ENCODE assay signal across 18 mouse cellular contexts in the genomic region with DNA sequence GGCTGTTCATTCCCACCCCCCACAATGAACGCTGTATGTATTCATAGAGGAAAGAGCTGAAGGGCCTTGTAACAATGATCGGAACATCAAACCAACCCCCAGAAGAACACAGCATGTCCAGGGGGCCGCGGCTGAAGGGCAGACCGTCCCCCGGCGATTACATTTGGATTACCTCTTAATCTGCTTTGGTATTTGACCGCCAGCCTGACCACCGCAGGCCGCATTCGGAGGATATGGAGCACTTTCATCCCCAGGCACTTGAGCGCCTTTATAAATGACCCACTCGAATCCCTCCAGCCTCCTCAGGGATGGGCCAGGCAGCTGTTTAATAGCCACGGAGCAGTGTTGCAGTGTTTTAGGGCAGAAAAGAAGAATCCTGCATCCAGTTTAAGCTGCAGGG. TPM values are rescaled to one million over a fixed set of nuclear protein-coding genes. Genes with fewer than 3 reads are reported as not detected.
DNase-seq lines count a peak whose midpoint lies in the region; ATAC-seq and TF ChIP-seq lines count a peak whose summit lies in the region.
"Had no signal": no experiment of that assay in that cellular context is flagged by ENCODE, and none has a peak within 500 bp of the region (broad histone marks: within the 10 kb centered on the region; RNA-seq: fewer than 3 reads in every experiment).

No protein-coding gene starts in this region.

- peak overlapping the region; percentile 26 for H3K9ac ChIP-seq in forebrain, embryonic 14.5 days (ENCODE audit: low read length)
- no peak overlapping the region for H3K9ac ChIP-seq in forebrain, postnatal 0 days
- peak overlapping the region; percentile 23; the same call in 1 of the 2 replicates for H3K9ac ChIP-seq in midbrain, embryonic 13.5 days (replicated peaks)
- H3K9ac ChIP-seq in midbrain, embryonic 14.5 days (replicated peaks; ENCODE audit: low read length) = no peak overlapping the region
- no peak overlapping the region for H3K9ac ChIP-seq in kidney, embryonic 14.5 days (ENCODE audit: low read depth, low read length)
- H3K9ac ChIP-seq: liver, embryonic 15.5 days had no signal

- no peaks in the 10 kb centered on the region for H3K9me3 ChIP-seq in forebrain, embryonic 14.5 days (replicated peaks; ENCODE audit: control insufficient read depth, low read length)
- no peaks in the 10 kb centered on the region for H3K9me3 ChIP-seq in forebrain, postnatal 0 days (ENCODE audit: low read length)
- H3K9me3 ChIP-seq in midbrain, embryonic 13.5 days = no peaks in the 10 kb centered on the region
- H3K9me3 ChIP-seq in midbrain, embryonic 14.5 days (ENCODE audit: control insufficient read depth, low read length) = no peaks in the 10 kb centered on the region
- H3K9me3 ChIP-seq in limb, embryonic 10.5 days (replicated peaks) = no peaks in the 10 kb centered on the region
- no peaks in the 10 kb centered on the region for H3K9me3 ChIP-seq in kidney, embryonic 14.5 days (ENCODE audit: control insufficient read depth, low read length)
- H3K9me3 ChIP-seq: liver, embryonic 15.5 days had no signal

- 0 out of 2 replicates have a peak, but pooled peaks cover 5% of the 10 kb centered on the region for H3K27me3 ChIP-seq in forebrain, embryonic 14.5 days (replicated peaks; ENCODE audit: control insufficient read depth, insufficient read depth, low read length)
- H3K27me3 ChIP-seq in forebrain, postnatal 0 days (ENCODE audit: insufficient read depth, low read length) = no peaks in the 10 kb centered on the region
- peaks cover 94% of the 10 kb centered on the region for H3K27me3 ChIP-seq in midbrain, embryonic 13.5 days
- peaks cover 66% of the 10 kb centered on the region for H3K27me3 ChIP-seq in midbrain, embryonic 14.5 days (ENCODE audit: control insufficient read depth, insufficient read depth, low read length)
- no peaks in the 10 kb centered on the region for H3K27me3 ChIP-seq in limb, embryonic 10.5 days (ENCODE audit: low read depth, poor library complexity, severe bottlenecking)
- no peaks in the 10 kb centered on the region for H3K27me3 ChIP-seq in kidney, embryonic 14.5 days (ENCODE audit: control insufficient read depth, insufficient read depth, low read length)
- H3K27me3 ChIP-seq: liver, embryonic 15.5 days had no signal

- H3K36me3 ChIP-seq in forebrain, embryonic 14.5 days (ENCODE audit: control insufficient read depth, insufficient read depth, low read length) = peaks cover 8% of the 10 kb centered on the region; the same call in 1 of the 2 replicates
- H3K36me3 ChIP-seq in forebrain, postnatal 0 days (ENCODE audit: insufficient read depth) = peaks cover 16% of the 10 kb centered on the region
- peaks cover 12% of the 10 kb centered on the region for H3K36me3 ChIP-seq in midbrain, embryonic 13.5 days
- H3K36me3 ChIP-seq in midbrain, embryonic 14.5 days (ENCODE audit: control insufficient read depth, insufficient read depth, low read length) = peaks cover 17% of the 10 kb centered on the region; the same call in 1 of the 2 replicates
- peaks cover 9% of the 10 kb centered on the region for H3K36me3 ChIP-seq in limb, embryonic 10.5 days
- H3K36me3 ChIP-seq in kidney, embryonic 14.5 days (ENCODE audit: control insufficient read depth, insufficient read depth, low read length) = peaks cover 5% of the 10 kb centered on the region; the same call in 1 of the 2 replicates

- no peak for ATAC-seq in forebrain, embryonic 14.5 days
- no peak for ATAC-seq in forebrain, postnatal 0 days
- ATAC-seq in midbrain, embryonic 13.5 days = peak; percentile 53; the same call in 1 of the 2 replicates
- ATAC-seq in midbrain, embryonic 14.5 days (ENCODE audit: low FRiP score, low TSS enrichment) = no peak
- no peak for ATAC-seq in kidney, embryonic 14.5 days (ENCODE audit: low FRiP score, low TSS enrichment)
- ATAC-seq: lung, postnatal 0 days had no signal

- no peak for TF ChIP-seq CTCF in forebrain, postnatal 0 days (IDR thresholded peaks at IDR 0.05; ENCODE audit: low read depth)

- WGBS in forebrain, embryonic 14.5 days = 7% methylated on average over 14 of the region's 14 CpGs
- 21% methylated on average over 14 of the region's 14 CpGs for WGBS in forebrain, postnatal 0 days
- WGBS in midbrain, embryonic 13.5 days = 7% methylated on average over 14 of the region's 14 CpGs
- 7% methylated on average over 14 of the region's 14 CpGs for WGBS in midbrain, embryonic 14.5 days
- 32% methylated on average over 14 of the region's 14 CpGs for WGBS in limb, embryonic 10.5 days
- WGBS in kidney, embryonic 14.5 days = 55% methylated on average over 14 of the region's 14 CpGs

- H3K27ac ChIP-seq in forebrain, embryonic 14.5 days (ENCODE audit: low read depth, low read length) = no peak overlapping the region
- no peak overlapping the region for H3K27ac ChIP-seq in forebrain, postnatal 0 days (ENCODE audit: low read depth, low read length)
- H3K27ac ChIP-seq in midbrain, embryonic 13.5 days = no peak overlapping the region
- H3K27ac ChIP-seq in midbrain, embryonic 14.5 days (replicated peaks; ENCODE audit: low read depth, low read length) = no peak overlapping the region
- H3K27ac ChIP-seq in limb, embryonic 10.5 days = 0 out of 2 replicates have a peak overlapping the region, but pooled peaks have one; percentile 2
- no peak overlapping the region for H3K27ac ChIP-seq in kidney, embryonic 14.5 days (ENCODE audit: low read depth, low read length)
- H3K27ac ChIP-seq: kidney, postnatal 0 days; left cerebral cortex, adult 2 months; liver, embryonic 15.5 days had no signal

- no peak overlapping the region for H3K4me3 ChIP-seq in forebrain, embryonic 14.5 days (ENCODE audit: low read depth, low read length)
- H3K4me3 ChIP-seq in forebrain, postnatal 0 days (ENCODE audit: low read depth, low read length) = no peak overlapping the region
- H3K4me3 ChIP-seq in midbrain, embryonic 13.5 days (replicated peaks) = no peak overlapping the region
- no peak overlapping the region for H3K4me3 ChIP-seq in midbrain, embryonic 14.5 days (replicated peaks; ENCODE audit: low read depth, low read length)
- H3K4me3 ChIP-seq in limb, embryonic 10.5 days = no peak overlapping the region
- no peak overlapping the region for H3K4me3 ChIP-seq in kidney, embryonic 14.5 days (ENCODE audit: low read length)
- H3K4me3 ChIP-seq: left cerebral cortex, adult 2 months; liver, embryonic 15.5 days had no signal

- H3K4me1 ChIP-seq in forebrain, embryonic 14.5 days (ENCODE audit: control insufficient read depth, insufficient read depth, low read length) = 0 out of 2 replicates have a peak, but pooled peaks cover 7% of the 10 kb centered on the region
- H3K4me1 ChIP-seq in forebrain, postnatal 0 days (ENCODE audit: insufficient read depth) = no peaks in the 10 kb centered on the region
- H3K4me1 ChIP-seq in midbrain, embryonic 13.5 days (replicated peaks) = peaks cover 21% of the 10 kb centered on the region
- peaks cover 12% of the 10 kb centered on the region; the same call in 1 of the 2 replicates for H3K4me1 ChIP-seq in midbrain, embryonic 14.5 days (ENCODE audit: control insufficient read depth, insufficient read depth, low read length)
- H3K4me1 ChIP-seq in limb, embryonic 10.5 days = peaks cover 48% of the 10 kb centered on the region
- H3K4me1 ChIP-seq in kidney, embryonic 14.5 days (ENCODE audit: control insufficient read depth, insufficient read depth, low read length) = peaks cover 7% of the 10 kb centered on the region

- H3K4me2 ChIP-seq in forebrain, embryonic 14.5 days (ENCODE audit: low read length) = no peak overlapping the region
- no peak overlapping the region for H3K4me2 ChIP-seq in forebrain, postnatal 0 days (ENCODE audit: low read depth)
- no peak overlapping the region for H3K4me2 ChIP-seq in midbrain, embryonic 13.5 days (replicated peaks)
- H3K4me2 ChIP-seq in midbrain, embryonic 14.5 days (ENCODE audit: low read length) = no peak overlapping the region
- no peak overlapping the region for H3K4me2 ChIP-seq in kidney, embryonic 14.5 days (replicated peaks; ENCODE audit: low read depth, low read length)
- H3K4me2 ChIP-seq: liver, embryonic 15.5 days had no signal

- DNase-seq in forebrain, embryonic 14.5 days (ENCODE audit: low spot score) = no peak
- DNase-seq in forebrain, postnatal 0 days = no peak
- DNase-seq in midbrain, embryonic 14.5 days = no peak
- DNase-seq in limb, embryonic 10.5 days (ENCODE audit: low spot score) = no peak
- DNase-seq in retina, postnatal 1 day = peak; percentile 58
- DNase-seq in thymus, postnatal 25 days = no peak
- DNase-seq: adrenal gland, postnatal 36 days; cerebellum, adult 2 months; gastrocnemius, postnatal 36 days; heart, postnatal 36 days; right cerebral cortex, postnatal 14 days; thymus, postnatal 36 days had no signal

RNA-seq across cellular contexts. Expression of a gene that starts 7.0 kb away (rescaled TPM):
- 49.0 and 50.1 TPM in 2 replicates for polyA plus RNA-seq in forebrain, embryonic 14.5 days (2014; fragmentation: Nextera tagmentation; extraction: Ambion mirVana)
- 20.7 and 26.4 TPM in 2 replicates for total RNA-seq in forebrain, postnatal 0 days (2014; rRNA removed)
- polyA plus RNA-seq in forebrain, postnatal 0 days (2015; fragmentation: Nextera tagmentation; extraction: Ambion mirVana) = 61.4 and 69.6 TPM in 2 replicates
- polyA plus RNA-seq in midbrain, embryonic 13.5 days (2015; fragmentation: Nextera tagmentation; extraction: Ambion mirVana) = 50.0 and 57.1 TPM in 2 replicates
- 57.0 and 68.6 TPM in 2 replicates for polyA plus RNA-seq in midbrain, embryonic 14.5 days (2014; fragmentation: Nextera tagmentation; extraction: Ambion mirVana)
- 43.0 and 43.6 TPM in 2 replicates for polyA plus RNA-seq in limb, embryonic 10.5 days (2016; fragmentation: Nextera tagmentation; extraction: Ambion mirVana)
- polyA plus RNA-seq in kidney, embryonic 14.5 days (2014; fragmentation: Nextera tagmentation; extraction: Ambion mirVana) = 51.4 and 61.6 TPM in 2 replicates

RNA-seq across cellular contexts. Expression of a gene that starts 7.0 kb away (rescaled TPM):
- 11.5 and 13.0 TPM in 2 replicates for polyA plus RNA-seq in forebrain, embryonic 14.5 days (2014; fragmentation: Nextera tagmentation; extraction: Ambion mirVana)
- 10.9 and 11.8 TPM in 2 replicates for total RNA-seq in forebrain, postnatal 0 days (2014; rRNA removed)
- polyA plus RNA-seq in forebrain, postnatal 0 days (2015; fragmentation: Nextera tagmentation; extraction: Ambion mirVana) = 9.1 and 10.8 TPM in 2 replicates
- polyA plus RNA-seq in midbrain, embryonic 13.5 days (2015; fragmentation: Nextera tagmentation; extraction: Ambion mirVana) = 15.8 and 16.6 TPM in 2 replicates
- 11.9 and 14.2 TPM in 2 replicates for polyA plus RNA-seq in midbrain, embryonic 14.5 days (2014; fragmentation: Nextera tagmentation; extraction: Ambion mirVana)
- 22.6 and 25.9 TPM in 2 replicates for polyA plus RNA-seq in limb, embryonic 10.5 days (2016; fragmentation: Nextera tagmentation; extraction: Ambion mirVana)
- 13.9 and 20.6 TPM in 2 replicates for polyA plus RNA-seq in kidney, embryonic 14.5 days (2014; fragmentation: Nextera tagmentation; extraction: Ambion mirVana)

Comparison
In these comparisons a context has a peak if more than half of its experiments do, and no peak if none do; other contexts are left out.
1. H3K9ac ChIP-seq: peak in forebrain, embryonic 14.5 days (single experiment) and midbrain, embryonic 13.5 days (single experiment); none in forebrain, postnatal 0 days (single experiment), midbrain, embryonic 14.5 days (single experiment) and kidney, embryonic 14.5 days (single experiment).